Mouse (Mus musculus) MEL (cell line): ENCODE data around the gene Mob3b. TPM values are rescaled to one million over a fixed set of nuclear protein-coding genes. Genes with fewer than 3 reads are reported as not detected.

Experiments
- DNase-seq: peaks from one replicate; pipeline ENCODE4 v3.0.0; 2011; ENCODE audit warnings: low read depth, low spot score
- H3K27ac ChIP-seq: 2 replicates; pipeline ENCODE4 v1.5.1; 2012; ENCODE audit warnings: low read depth, mild to moderate bottlenecking, control low read depth, low read length, moderate library complexity; ENCODE audit not compliant: control insufficient read depth
- H3K27me3 ChIP-seq, 2 experiments: fragments of 150-350 bp in 1 of 2; sonication (generic) in 1 of 2; 2 replicates each; pipeline ENCODE4 v1.6.1; 2012; ENCODE audit warnings: low read length in 2 of 2, mild to moderate bottlenecking in 2 of 2, improper control_type of control experiment in 1 of 2, moderate library complexity in 1 of 2; ENCODE audit not compliant: insufficient read depth in 2 of 2, control insufficient read depth in 1 of 2
- H3K36me3 ChIP-seq, 2 experiments: 2 replicates each; pipeline ENCODE4 v1.6.1; 2012 to 2014; ENCODE audit warnings: low read length in 2 of 2, improper control_type of control experiment in 1 of 2, inconsistent platforms in 1 of 2, mild to moderate bottlenecking in 1 of 2; ENCODE audit not compliant: insufficient read depth in 2 of 2, control insufficient read depth in 1 of 2
- H3K4me1 ChIP-seq, 2 experiments: fragments of 150-350 bp in 1 of 2; sonication (generic) in 1 of 2; 2 replicates each; pipeline ENCODE4 v1.6.1; 2012; ENCODE audit warnings: low read length in 2 of 2, improper control_type of control experiment in 1 of 2, mild to moderate bottlenecking in 1 of 2; ENCODE audit not compliant: insufficient read depth in 2 of 2, control insufficient read depth in 1 of 2
- H3K4me3 ChIP-seq, 2 experiments: fragments of 150-350 bp in 1 of 2; sonication (generic) in 1 of 2; 2 replicates each; pipeline ENCODE4 v1.5.1; 2012; ENCODE audit warnings: low read depth in 2 of 2, low read length in 2 of 2, mild to moderate bottlenecking in 2 of 2, moderate library complexity in 2 of 2, control low read depth in 1 of 2, improper control_type of control experiment in 1 of 2; ENCODE audit not compliant: control insufficient read depth in 1 of 2, insufficient read depth in 1 of 2
- H3K79me2 ChIP-seq: 2 replicates; pipeline ENCODE4 v1.6.1; 2012; ENCODE audit warnings: mild to moderate bottlenecking, low read length, moderate library complexity; ENCODE audit not compliant: control insufficient read depth, poor library complexity, insufficient read depth
- H3K9ac ChIP-seq: 2 replicates; pipeline ENCODE4 v1.6.1; 2012; ENCODE audit warnings: low read depth, mild to moderate bottlenecking, control low read depth, low read length, moderate library complexity; ENCODE audit not compliant: control insufficient read depth, poor library complexity, severe bottlenecking
- H3K9me3 ChIP-seq: fragments of 150-350 bp; sonication (generic); replicated peaks from 2 replicates; pipeline ENCODE4 v1.6.1; 2012; ENCODE audit warnings: mild to moderate bottlenecking, low read length, improper control_type of control experiment, moderate library complexity; ENCODE audit not compliant: insufficient read depth
- EP300 ChIP-seq, 2 experiments: IDR thresholded peaks; 2 replicates each; pipeline ENCODE4 v1.6.1; 2011; ENCODE audit warnings: improper control_type of control experiment in 2 of 2, low read length in 2 of 2, low read depth in 1 of 2, mild to moderate bottlenecking in 1 of 2
- ETS1 ChIP-seq: IDR thresholded peaks from 2 replicates; pipeline ENCODE4 v1.6.1; 2012; ENCODE audit warnings: low read depth, mild to moderate bottlenecking, inconsistent platforms, low read length, improper control_type of control experiment, moderate library complexity
- GATA1 ChIP-seq: IDR thresholded peaks from 2 replicates; pipeline ENCODE4 v1.6.1; 2011; ENCODE audit warnings: low read depth, low read length, improper control_type of control experiment
- KAT2A ChIP-seq: conservative IDR thresholded peaks from 2 replicates; pipeline ENCODE4 v1.6.1; 2012; ENCODE audit warnings: low read depth, low read length, improper control_type of control experiment, inconsistent platforms
- MAFK ChIP-seq: IDR thresholded peaks from 2 replicates; pipeline ENCODE4 v1.6.1; 2011; ENCODE audit warnings: low read depth, mild to moderate bottlenecking, low read length, improper control_type of control experiment, borderline replicate concordance
- MAX ChIP-seq: IDR thresholded peaks from 2 replicates; pipeline ENCODE4 v1.6.1; 2011; ENCODE audit warnings: low read length, improper control_type of control experiment
- MAZ ChIP-seq: IDR thresholded peaks from 2 replicates; pipeline ENCODE4 v1.6.1; 2012; ENCODE audit warnings: low read depth, mild to moderate bottlenecking, inconsistent platforms, low read length, improper control_type of control experiment
- MEF2A ChIP-seq: IDR thresholded peaks from 2 replicates; pipeline ENCODE4 v1.6.1; 2014; ENCODE audit warnings: low read depth, mild to moderate bottlenecking, inconsistent platforms, low read length, improper control_type of control experiment; ENCODE audit not compliant: poor library complexity, insufficient replicate concordance, severe bottlenecking; ENCODE audit errors: extremely low read depth
- MXI1 ChIP-seq: IDR thresholded peaks from 2 replicates; pipeline ENCODE4 v1.6.1; 2011; ENCODE audit warnings: mild to moderate bottlenecking, low read depth, low read length, improper control_type of control experiment
- NRF1 ChIP-seq: IDR thresholded peaks from 2 replicates; pipeline ENCODE4 v1.6.1; 2014; ENCODE audit warnings: low read depth, mild to moderate bottlenecking, inconsistent platforms, low read length, improper control_type of control experiment, moderate library complexity; ENCODE audit not compliant: poor library complexity, insufficient read depth, severe bottlenecking
- POLR2A ChIP-seq, 2 experiments: IDR thresholded peaks; 2 replicates each; pipeline ENCODE4 v1.6.1; 2011 to 2012; ENCODE audit warnings: low read length in 2 of 2, mild to moderate bottlenecking in 2 of 2, control low read depth in 1 of 2, improper control_type of control experiment in 1 of 2, low read depth in 1 of 2, moderate library complexity in 1 of 2; ENCODE audit not compliant: control insufficient read depth in 1 of 2, insufficient read depth in 1 of 2, poor library complexity in 1 of 2
- RCOR1 ChIP-seq: IDR thresholded peaks from 2 replicates; pipeline ENCODE4 v1.6.1; 2012; ENCODE audit warnings: low read depth, mild to moderate bottlenecking, inconsistent platforms, low read length, improper control_type of control experiment
- SIN3A ChIP-seq: IDR thresholded peaks from 2 replicates; pipeline ENCODE4 v1.6.1; 2012; ENCODE audit warnings: low read length, improper control_type of control experiment, inconsistent platforms
- SMC3 ChIP-seq: IDR thresholded peaks from 2 replicates; pipeline ENCODE4 v1.6.1; 2011; ENCODE audit warnings: low read depth, low read length, improper control_type of control experiment
- TBP ChIP-seq: IDR thresholded peaks from 2 replicates; pipeline ENCODE4 v1.8.0; 2011; ENCODE audit warnings: low read depth, low read length, improper control_type of control experiment
- TCF12 ChIP-seq: IDR thresholded peaks from 2 replicates; pipeline ENCODE4 v1.6.1; 2014; ENCODE audit warnings: low read depth, mild to moderate bottlenecking, inconsistent platforms, low read length, improper control_type of control experiment, moderate library complexity
- USF1 ChIP-seq: IDR thresholded peaks from 2 replicates; pipeline ENCODE4 v1.6.1; 2014; ENCODE audit warnings: low read depth, mild to moderate bottlenecking, inconsistent platforms, low read length, improper control_type of control experiment, moderate library complexity
- USF2 ChIP-seq, 2 experiments: IDR thresholded peaks; 2 replicates each; pipeline ENCODE4 v1.6.1; 2011 to 2012; ENCODE audit warnings: improper control_type of control experiment in 2 of 2, low read length in 2 of 2, borderline replicate concordance in 1 of 2, inconsistent platforms in 1 of 2, low read depth in 1 of 2, mild to moderate bottlenecking in 1 of 2; ENCODE audit not compliant: insufficient read depth in 1 of 2
- ZMIZ1 ChIP-seq: IDR thresholded peaks from 2 replicates; pipeline ENCODE4 v1.6.1; 2012; ENCODE audit warnings: low read depth, mild to moderate bottlenecking, inconsistent platforms, low read length, improper control_type of control experiment, moderate library complexity
- polyA plus RNA-seq, 2 experiments: library from polyadenylated mRNA; stranded (reverse) in 1 of 2; unstranded in 1 of 2; fragments of >175 nt in 1 of 2; fragments of >200 nt in 1 of 2; gene quantifications; 2 replicates each; pipeline versions ENCODE4 v1.2.1 to v1.2.4; 2012; ENCODE audit warnings: low replicate concordance in 2 of 2, low read depth in 1 of 2; ENCODE audit not compliant: insufficient read length in 2 of 2, insufficient read depth in 1 of 2, missing spikeins in 1 of 2
- total RNA-seq: library from RNA; depleted of rRNA; stranded (reverse); fragments of 300-350 nt; gene quantifications from 2 replicates; pipeline ENCODE4 v1.2.3, GENCODE M21; 2012

Gene Mob3b
- total and polyA plus RNA-seq, 3 experiments: 3.8 to 4.2 TPM; not detected in 1

GRCm38 (mm10) chr4:34908127-34908526 is 249.2 kb downstream of the Mob3b start:
- Histone ChIP-seq H3K27me3 (peaks cover 0 to 3% of the 10 kb centered on the region in 2 experiments; a peak in 3 of 4 replicates), H3K4me1 (no peaks in the 10 kb centered on the region), H3K4me3 (no peak overlapping the region), H3K36me3 (no peaks in the 10 kb centered on the region), H3K79me2 (no peaks in the 10 kb centered on the region), H3K9me3 (no peaks in the 10 kb centered on the region), H3K9ac (no peak overlapping the region), H3K27ac (no peak overlapping the region)
- no peak for TF ChIP-seq USF1
- no peak for TF ChIP-seq SMC3
- no peak for DNase-seq

- Histone ChIP-seq H3K4me3 (no peak overlapping the region), H3K9me3 (no peaks in the 10 kb centered on the region), H3K27ac (no peak overlapping the region), H3K36me3 (no peaks in the 10 kb centered on the region), H3K9ac (no peak overlapping the region), H3K4me1 (no peaks in the 10 kb centered on the region), H3K27me3 (peaks cover 0 to 3% of the 10 kb centered on the region in 2 experiments; a peak in 3 of 4 replicates), H3K79me2 (no peaks in the 10 kb centered on the region)
- DNase-seq: no peak
- no peak for TF ChIP-seq SIN3A
- no peak for TF ChIP-seq RCOR1
- no peak for TF ChIP-seq GATA1
- no peak for TF ChIP-seq TBP
- no peak for TF ChIP-seq MAZ
- no peak for TF ChIP-seq EP300 (IDR thresholded peaks at IDR 0.05; ENCODE audit: low read depth in 1 of 2, low read length in 2 of 2)
- TF ChIP-seq USF2 (IDR thresholded peaks at IDR 0.05; ENCODE audit: borderline replicate concordance in 1 of 2, insufficient read depth in 1 of 2, low read depth in 1 of 2, low read length in 2 of 2): no peak
- no peak for TF ChIP-seq MXI1
- no peak for TF ChIP-seq MAFK
- no peak for TF ChIP-seq ZMIZ1
- no peak for TF ChIP-seq ETS1
- TF ChIP-seq KAT2A: no peak
- no peak for TF ChIP-seq MEF2A
- no peak for TF ChIP-seq MAX
- TF ChIP-seq POLR2A (IDR thresholded peaks at IDR 0.05; ENCODE audit: control insufficient read depth in 1 of 2, insufficient read depth in 1 of 2, low read depth in 1 of 2, low read length in 2 of 2, poor library complexity in 1 of 2): no peak
- TF ChIP-seq TCF12: no peak
- TF ChIP-seq NRF1: no peak
Observed at GRCm38 (mm10) chr4:34907026-34907425, 250.3 kb downstream of the Mob3b start.
